Mouse (Mus musculus) layer of hippocampus, postnatal 14 days (tissue): ENCODE measurements around the gene Colgalt2. TPM values are rescaled to one million over a fixed set of nuclear protein-coding genes. Genes with fewer than 3 reads are reported as not detected.
A peak's percentile ranks its signal among the peaks of the same experiment; 100 is the strongest.
"Not testable (repeated sequence)": the region's sequence is repeated elsewhere in the genome, so short reads cannot be mapped to it uniquely, and the experiment has no call there.

Experiments used
- DNase-seq, 2 experiments: peaks; one replicate each; pipeline ENCODE4 v3.0.0; 2021 to 2022; ENCODE audit warnings: low spot score in 2 of 2, mixed read lengths in 1 of 2
- long read RNA-seq, 2 experiments: library from polyadenylated mRNA; stranded (forward); transcript quantifications; one replicate each; pipeline ENCODE4 v2.0.0; 2021
- total RNA-seq, 2 experiments: library from RNA; stranded (reverse); gene quantifications; 2 replicates each; pipeline ENCODE4 v1.2.3; 2021

The Colgalt2 gene
- total RNA-seq, result 1 to 10 TPM; 5.7 to 6.8 TPM
- long read RNA-seq, experiment 1, full-length matches to known transcripts, result 7 of 9 reads
- long read RNA-seq, experiment 1, partial matches to known transcripts, result 1 of 9 reads
- long read RNA-seq, experiment 1, other reads (novel, unspliced or antisense), result 1 of 9 reads
- long read RNA-seq, experiment 2, full-length matches to known transcripts, result 7 of 11 reads
- long read RNA-seq, experiment 2, partial matches to known transcripts, result 0 of 11 reads
- long read RNA-seq, experiment 2, other reads (novel, unspliced or antisense), result 4 of 11 reads

DNA sequence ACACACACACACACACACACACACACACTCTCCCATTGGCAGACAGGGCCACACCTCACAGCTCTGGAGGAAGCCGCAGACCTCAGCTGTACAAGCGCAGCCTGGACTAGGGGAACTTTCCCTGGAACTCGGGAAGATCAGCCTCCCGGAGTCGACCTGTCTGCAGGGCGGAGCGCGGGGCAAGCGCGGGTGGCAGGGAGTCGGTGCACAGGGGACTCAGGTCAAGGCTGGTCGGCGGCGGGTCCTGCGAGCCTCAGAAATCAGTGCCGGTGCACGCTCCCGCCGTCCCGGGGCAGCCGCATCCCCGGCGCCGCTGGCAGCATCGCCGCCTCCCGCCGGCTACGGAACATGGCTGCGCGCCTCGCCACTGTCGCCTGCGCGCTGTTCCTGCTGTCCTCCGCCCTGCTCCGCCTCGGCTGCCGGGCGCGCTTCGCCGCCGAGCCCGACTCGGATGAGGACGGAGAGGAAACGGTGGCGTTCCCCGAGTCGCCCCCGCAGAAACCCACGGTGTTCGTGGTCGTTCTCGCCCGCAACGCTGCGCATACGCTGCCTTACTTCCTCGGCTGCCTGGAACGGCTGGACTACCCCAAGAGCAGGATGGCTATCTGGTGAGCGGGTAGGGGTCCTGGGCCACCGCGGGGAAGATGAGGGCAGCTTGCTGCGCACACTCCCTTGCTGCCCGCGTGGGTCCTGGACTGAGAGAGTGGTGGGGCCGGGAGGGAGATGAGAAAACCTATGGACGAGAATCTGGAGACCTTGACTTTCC is at the start of gene Colgalt2:
TSS of gene Colgalt2 (plus strand) at position 41 of the 766 bp plus-strand sequence.
- peak; percentile 34 to 62 for DNase-seq

- no peak for DNase-seq
Measured at GRCm38 (mm10) chr1:152356721-152357120, 42.9 kb upstream of the Colgalt2 start.

- DNase-seq, result no peak
Measured at GRCm38 (mm10) chr1:152368311-152369088, 31.1 kb upstream of the Colgalt2 start.

- peak; percentile 56 to 82 for DNase-seq
Measured at GRCm38 (mm10) chr1:152369139-152369538, 30.5 kb upstream of the Colgalt2 start.

GRCm38 (mm10) chr1:152378311-152378710 is 21.3 kb upstream of the Colgalt2 start:
- no peak for DNase-seq

- DNase-seq, result no peak
Measured at GRCm38 (mm10) chr1:152384589-152384988, 15.0 kb upstream of the Colgalt2 start.

DNA sequence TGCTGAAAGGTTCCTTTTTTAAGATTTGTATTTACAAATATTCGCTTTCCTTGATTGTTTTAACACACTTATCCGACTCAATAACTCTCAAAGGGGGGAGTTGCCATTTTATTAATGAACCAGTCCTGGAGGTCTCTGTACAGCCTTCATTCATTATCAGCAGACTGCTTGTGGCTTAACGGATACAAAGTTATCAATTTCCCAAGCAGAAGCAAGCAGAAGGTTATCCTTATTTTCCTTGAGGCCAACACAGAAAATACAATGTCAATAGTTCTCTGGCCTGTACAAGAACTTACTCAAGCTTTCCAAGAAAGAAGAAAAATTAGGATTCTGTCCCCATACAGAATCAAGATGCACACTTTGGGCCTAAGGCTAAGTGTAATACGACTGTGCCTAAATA is 13.9 kb upstream of the Colgalt2 start:
- not testable (repeated sequence) for DNase-seq

GRCm38 (mm10) chr1:152386188-152386835 is 13.3 kb upstream of the Colgalt2 start, which contains the start of gene Tsen15:
Gene Tsen15, minus strand, starts transcription at chr1:152386688.
- peak; percentile 77 to 83 for DNase-seq

GRCm38 (mm10) chr1:152389271-152389670 is 10.4 kb upstream of the Colgalt2 start:
- DNase-seq, result no peak

DNA sequence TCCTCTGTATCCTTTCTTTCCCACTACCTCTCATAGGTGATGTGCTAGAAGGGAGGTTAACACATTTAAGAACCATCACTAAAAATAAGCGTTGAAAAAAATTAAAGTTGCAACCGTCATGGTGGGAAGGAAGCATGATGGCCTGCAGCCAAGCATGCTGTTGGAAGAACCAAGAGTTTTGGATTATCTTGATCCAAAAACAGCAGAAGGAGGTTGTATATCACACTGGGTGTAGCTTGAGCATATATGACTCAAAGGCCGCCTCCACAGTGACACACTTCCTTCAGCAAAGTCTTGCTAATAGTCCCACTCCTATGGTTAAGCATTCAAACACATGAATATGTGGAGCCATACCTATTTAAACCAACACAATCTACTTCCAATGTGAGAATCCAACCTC is 5.5 kb upstream of the Colgalt2 start:
- no peak for DNase-seq

DNA sequence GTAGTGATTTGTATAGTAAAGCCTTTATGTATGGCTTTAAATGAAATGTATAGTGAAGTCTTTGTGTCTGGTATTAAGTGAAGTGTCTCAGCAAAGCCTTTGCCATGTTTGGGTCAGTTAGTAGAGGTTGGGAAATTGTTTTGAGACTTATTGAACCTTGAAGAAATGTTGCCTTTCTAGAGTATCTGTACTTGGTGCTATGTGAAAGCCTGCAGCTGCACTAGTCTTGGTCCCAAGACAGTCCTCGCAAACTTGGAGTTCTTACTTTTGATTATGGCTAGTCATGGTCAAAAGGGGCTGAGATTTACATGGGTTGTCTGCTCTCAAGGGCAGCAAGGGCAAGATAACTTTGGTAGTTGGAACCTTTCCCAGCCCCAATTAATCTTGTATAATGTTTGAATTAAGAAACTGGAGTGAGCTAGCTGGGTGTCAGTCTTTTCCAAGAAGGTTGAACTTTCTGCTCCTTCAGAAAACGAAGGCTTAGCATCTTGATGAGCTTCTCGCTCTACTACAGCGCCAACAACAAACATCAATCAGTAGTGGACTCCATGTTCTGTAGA is 4.6 kb upstream of the Colgalt2 start:
- no peak for DNase-seq

- DNase-seq, result no peak
Measured at GRCm38 (mm10) chr1:152398708-152399107, 922 bp upstream of the Colgalt2 start.

- DNase-seq, result peak in 1 of 2 experiments; percentile 18
Measured at GRCm38 (mm10) chr1:152400556-152401540, 1.2 kb downstream of the Colgalt2 start.

DNA sequence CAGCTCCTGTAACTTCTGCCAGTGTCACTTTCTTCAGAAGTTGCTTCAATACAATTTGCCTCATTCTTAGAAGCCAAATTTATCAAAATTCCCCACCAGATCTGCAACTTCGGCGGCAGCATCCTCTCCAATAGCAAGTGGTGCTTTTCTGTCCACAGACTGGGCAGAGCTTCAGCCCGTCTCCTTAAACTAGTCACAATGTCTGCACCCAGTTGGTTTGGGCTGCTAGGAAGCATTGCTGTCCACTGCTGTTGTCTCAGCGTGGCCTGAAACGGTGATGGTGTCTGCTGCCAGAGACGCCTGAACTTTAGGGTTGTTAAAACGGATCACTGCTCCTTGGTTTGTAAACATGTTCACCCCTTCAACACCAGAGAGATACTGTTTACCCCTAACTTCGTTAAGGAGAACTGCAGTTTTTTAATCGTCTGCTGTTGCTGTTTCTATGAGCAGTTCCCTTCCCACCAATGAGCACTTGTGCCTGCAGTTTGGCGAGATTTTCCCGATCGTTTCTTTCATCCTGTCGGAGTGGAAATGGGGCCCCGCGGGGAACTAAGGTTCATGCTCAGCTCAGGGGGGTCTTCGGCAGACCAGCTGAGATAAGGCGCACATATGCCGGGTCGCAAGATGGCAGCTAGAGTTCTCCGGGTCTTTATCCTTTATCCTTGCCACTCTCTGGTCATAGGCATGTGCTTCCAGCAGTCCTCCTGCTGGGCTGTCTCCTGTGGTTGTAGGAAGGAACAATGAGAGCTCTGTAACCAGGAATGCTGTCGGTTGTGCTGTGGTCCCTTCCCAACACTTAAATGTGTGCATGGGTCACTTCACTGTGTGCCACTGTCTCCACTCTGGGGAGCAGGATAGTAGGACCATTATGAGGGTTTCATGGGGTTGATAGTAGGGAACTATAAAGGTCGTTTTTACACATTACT is 7.7 kb downstream of the Colgalt2 start:
- no peak for DNase-seq

GRCm38 (mm10) chr1:152409356-152409755 is 9.7 kb downstream of the Colgalt2 start:
- DNase-seq, result no peak

- peak; percentile 57 to 86 for DNase-seq
Measured at GRCm38 (mm10) chr1:152410657-152411056, 11.0 kb downstream of the Colgalt2 start.

GRCm38 (mm10) chr1:152413116-152413515 is 13.5 kb downstream of the Colgalt2 start:
- no peak for DNase-seq

DNA sequence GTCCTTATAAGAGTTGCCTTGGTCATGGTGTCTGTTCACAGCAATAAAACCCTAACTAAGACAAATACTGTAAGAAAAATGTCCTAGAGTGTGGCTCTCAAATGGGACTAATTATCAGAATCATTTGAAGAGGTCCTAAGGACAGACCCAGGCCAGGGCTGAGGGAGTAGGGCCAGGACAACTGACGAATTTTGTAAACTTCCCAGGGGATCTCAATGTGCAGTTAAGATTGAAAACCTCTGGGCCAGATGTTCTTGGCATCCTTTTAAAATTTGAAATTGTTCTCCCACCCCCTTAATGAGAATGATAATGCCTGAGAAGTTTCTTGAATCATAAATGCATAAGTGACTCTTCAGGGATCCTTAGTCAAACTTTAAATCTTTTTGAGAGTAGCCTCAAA is 14.3 kb downstream of the Colgalt2 start:
- no peak for DNase-seq
